In the genomic region with DNA sequence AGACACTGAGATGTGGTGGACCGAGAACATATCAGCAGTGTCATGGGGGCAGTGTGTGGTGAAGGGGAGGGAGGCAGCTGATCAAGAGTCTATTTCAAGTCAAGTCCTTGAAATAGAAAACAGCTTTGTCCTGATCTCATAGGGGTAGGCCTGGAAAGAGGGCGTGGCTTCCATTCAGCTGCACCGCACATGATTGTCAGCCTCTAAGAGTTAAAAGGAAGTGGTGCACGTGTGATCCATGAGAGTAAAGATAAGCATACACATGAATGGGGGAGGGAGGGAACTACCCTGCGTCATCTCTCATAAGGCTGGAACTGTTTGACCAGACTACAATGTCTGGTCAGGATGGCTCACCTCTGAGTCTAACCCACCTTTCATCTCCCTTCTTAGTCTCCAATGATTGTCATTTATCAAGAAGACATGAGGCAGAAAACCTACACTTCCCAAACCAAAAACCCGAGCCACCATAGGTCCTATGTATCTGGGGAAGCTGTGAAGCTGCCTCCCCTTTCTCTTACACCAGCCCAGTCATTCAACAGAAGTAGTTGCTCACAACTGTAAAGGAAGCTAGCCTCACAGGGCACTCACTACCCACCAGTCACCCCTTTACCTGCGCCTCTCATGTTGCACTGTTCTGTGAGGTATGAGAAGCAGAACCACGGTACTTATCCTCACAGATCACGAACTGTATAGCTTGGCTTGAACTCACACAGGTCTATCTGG, we compare ENCODE assay signal across 14 mouse cellular contexts. TPM values are rescaled to one million over a fixed set of nuclear protein-coding genes. Genes with fewer than 3 reads are reported as not detected.
DNase-seq lines count a peak whose midpoint lies in the region; ATAC-seq and TF ChIP-seq lines count a peak whose summit lies in the region.
"Had no signal": no experiment of that assay in that cellular context is flagged by ENCODE, and none has a peak within 500 bp of the region (broad histone marks: within the 10 kb centered on the region; RNA-seq: fewer than 3 reads in every experiment).

No protein-coding gene starts in this region.

- dilution Hi-C loops in CH12.LX (cut with MboI; ENCODE audit: extremely low pct_ligation_motif_present, extremely low pct_unique_long_range_greater_than_20kb, low sequenced_read_pairs) = no loop called here

- TF ChIP-seq CTCF in CH12.LX (conservative IDR thresholded peaks at IDR 0.05 in 1 of 2, IDR thresholded peaks at IDR 0.05 in 1 of 2; ENCODE audit: low read depth in 2 of 2, low read length in 2 of 2) = no peak

- 43% methylated on average over 9 of the region's 9 CpGs for WGBS in heart, embryonic 12.5 days
- 61% methylated on average over 9 of the region's 9 CpGs for WGBS in intestine, embryonic 16.5 days

- H3K27ac ChIP-seq in heart, embryonic 12.5 days (ENCODE audit: poor library complexity, severe bottlenecking) = no peak overlapping the region
- H3K27ac ChIP-seq in CH12.LX (ENCODE audit: insufficient read depth, low read depth) = no peak overlapping the region
- H3K27ac ChIP-seq in intestine, embryonic 16.5 days (ENCODE audit: low read length) = no peak overlapping the region
- H3K27ac ChIP-seq: layer of hippocampus, adult 2 months; limb, embryonic 10.5 days had no signal

- in situ Hi-C loops in CH12.LX (cut with MboI; ENCODE audit: low pct_ligation_motif_present, low pct_unique_long_range_greater_than_20kb, low sequenced_read_pairs) = no loop called here

- no peaks in the 10 kb centered on the region for H3K9me3 ChIP-seq in heart, embryonic 12.5 days (replicated peaks)
- H3K9me3 ChIP-seq in CH12.LX (replicated peaks; ENCODE audit: low read length) = no peaks in the 10 kb centered on the region
- no peaks in the 10 kb centered on the region for H3K9me3 ChIP-seq in intestine, embryonic 16.5 days (ENCODE audit: control insufficient read depth, low read length)
- H3K9me3 ChIP-seq: limb, embryonic 10.5 days; megakaryocyte, embryonic 14.5 days had no signal

- peaks cover 12% of the 10 kb centered on the region for H3K4me1 ChIP-seq in heart, embryonic 12.5 days (replicated peaks)
- H3K4me1 ChIP-seq in CH12.LX (ENCODE audit: control insufficient read depth in 1 of 2, insufficient read depth in 2 of 2) = peaks cover 7 to 29% of the 10 kb centered on the region in 2 experiments
- H3K4me1 ChIP-seq in intestine, embryonic 16.5 days (ENCODE audit: control insufficient read depth, insufficient read depth, low read length) = no peaks in the 10 kb centered on the region

- DNase-seq in heart, postnatal 36 days = no peak
- DNase-seq in CH12.LX (ENCODE audit: extremely low read depth) = peak; percentile 27
- DNase-seq in splenic B cell, adult 2 months (ENCODE audit: low read depth, low spot score) = peak; percentile 34
- DNase-seq in left cerebral cortex, adult 8-10 months (ENCODE audit: low spot score in 2 of 2) = no peak
- no peak for DNase-seq in cerebellum, adult 8-10 months
- DNase-seq in adipocyte (ENCODE audit: low spot score) = no peak
- DNase-seq: embryo, embryonic 11 days; gastrocnemius, postnatal 10 days; kidney, adult 11 months had no signal

- no peak for TF ChIP-seq RAD21 in CH12.LX (IDR thresholded peaks at IDR 0.05; ENCODE audit: low read depth, low read length)

- no peaks in the 10 kb centered on the region for H3K36me3 ChIP-seq in heart, embryonic 12.5 days
- H3K36me3 ChIP-seq in CH12.LX (replicated peaks in 1 of 2; ENCODE audit: control insufficient read depth in 1 of 2, insufficient read depth in 1 of 2, low read length in 1 of 2) = no peaks in the 10 kb centered on the region
- no peaks in the 10 kb centered on the region for H3K36me3 ChIP-seq in intestine, embryonic 16.5 days (ENCODE audit: control insufficient read depth, insufficient read depth, low read length)
- H3K36me3 ChIP-seq in splenic B cell, adult 2 months (ENCODE audit: control insufficient read depth, insufficient read depth, low read length, poor library complexity, severe bottlenecking) = no peaks in the 10 kb centered on the region
- H3K36me3 ChIP-seq: limb, embryonic 10.5 days had no signal

- H3K27me3 ChIP-seq in heart, embryonic 12.5 days (replicated peaks) = no peaks in the 10 kb centered on the region
- H3K27me3 ChIP-seq in CH12.LX (replicated peaks) = no peaks in the 10 kb centered on the region
- H3K27me3 ChIP-seq in intestine, embryonic 16.5 days (replicated peaks; ENCODE audit: control insufficient read depth, insufficient read depth, low read length) = no peaks in the 10 kb centered on the region
- no peaks in the 10 kb centered on the region for H3K27me3 ChIP-seq in splenic B cell, adult 2 months (ENCODE audit: control insufficient read depth, insufficient read depth, low read length, poor library complexity, severe bottlenecking)

- TF ChIP-seq EP300 in CH12.LX (IDR thresholded peaks at IDR 0.05; ENCODE audit: low read length) = no peak

- ATAC-seq in heart, embryonic 12.5 days (ENCODE audit: insufficient number of reproducible peaks, low FRiP score) = peak; percentile 61
- ATAC-seq in intestine, embryonic 16.5 days = peak; percentile 83

- no peak overlapping the region for H3K9ac ChIP-seq in heart, embryonic 12.5 days
- no peak overlapping the region for H3K9ac ChIP-seq in CH12.LX (ENCODE audit: insufficient read depth, low read depth)
- no peak overlapping the region for H3K9ac ChIP-seq in intestine, embryonic 16.5 days (ENCODE audit: low read depth, low read length)

- TF ChIP-seq POLR2A in CH12.LX (IDR thresholded peaks at IDR 0.05; ENCODE audit: low read depth, low read length) = no peak

- H3K79me2 ChIP-seq in CH12.LX (replicated peaks; ENCODE audit: control insufficient read depth, extremely low read depth, insufficient read depth, poor library complexity, severe bottlenecking) = no peaks in the 10 kb centered on the region

- no peak overlapping the region for H3K4me2 ChIP-seq in heart, embryonic 12.5 days
- no peak overlapping the region for H3K4me2 ChIP-seq in CH12.LX (ENCODE audit: insufficient read depth, low read depth, poor library complexity, severe bottlenecking)
- H3K4me2 ChIP-seq in intestine, embryonic 16.5 days (ENCODE audit: low read depth, low read length) = no peak overlapping the region

- no peak overlapping the region for H3K4me3 ChIP-seq in heart, embryonic 12.5 days
- no peak overlapping the region for H3K4me3 ChIP-seq in CH12.LX (replicated peaks in 1 of 3; ENCODE audit: low read depth in 2 of 3, low read length in 2 of 3, poor library complexity in 1 of 3)
- H3K4me3 ChIP-seq in intestine, embryonic 16.5 days (ENCODE audit: low read length) = no peak overlapping the region
- H3K4me3 ChIP-seq: layer of hippocampus, adult 2 months; limb, embryonic 10.5 days; megakaryocyte, embryonic 14.5 days had no signal

- intact Hi-C loops in heart, postnatal 36 days (cut with DNase I) = no loop called here

TF ChIP-seq in CH12.LX, 34 proteins besides CTCF, POLR2A, EP300 and RAD21:
- no peak for TF ChIP-seq CHD2 (IDR thresholded peaks at IDR 0.05; ENCODE audit: low read length)
- peak; percentile 82 for TF ChIP-seq BHLHE40 (IDR thresholded peaks at IDR 0.05; ENCODE audit: low read depth, low read length)

RNA-seq across cellular contexts. Expression of gene Smyd2, which starts 11.5 kb away (rescaled TPM):
- polyA plus RNA-seq in heart, embryonic 12.5 days (2016; fragmentation: Nextera tagmentation; extraction: Ambion mirVana) = 172 and 177 TPM in 2 replicates
- total RNA-seq in heart, postnatal 36 days (2021) = 100 to 1,000 TPM; 101 to 110 TPM
- total RNA-seq in CH12.LX (2012; rRNA removed) = 79.9 and 92.7 TPM in 2 replicates
- total RNA-seq in CH12.LX (2014; rRNA removed) = 84.7 and 85.8 TPM in 2 replicates
- polyA plus RNA-seq in CH12.LX (2012; ENCODE audit: insufficient read length, low read depth) = 103 and 119 TPM in 2 replicates
- polyA plus RNA-seq in intestine, embryonic 16.5 days (2015; fragmentation: Nextera tagmentation; extraction: Ambion mirVana) = 97.4 and 106 TPM in 2 replicates
- total RNA-seq in left cerebral cortex, adult 8-10 months (2022) = 100 to 1,000 TPM in 1 of 4 experiments, 10 to 100 TPM in 3; 87.4 to 105 (median 91.9) TPM

Comparison
In these comparisons a context has a peak if more than half of its experiments do, and no peak if none do; other contexts are left out.
1. DNase-seq: peak in CH12.LX (single experiment) and splenic B cell, adult 2 months (single experiment); none in heart, postnatal 36 days (0 of 2), left cerebral cortex, adult 8-10 months (0 of 2), cerebellum, adult 8-10 months (single experiment) and adipocyte (single experiment).